Mouse (Mus musculus) common myeloid progenitor, adult 5-6 weeks (primary cell): Measurements from ENCODE around the gene Phtf1. TPM values are rescaled to one million over a fixed set of nuclear protein-coding genes. Genes with fewer than 3 reads are reported as not detected.

Source experiments
- ATAC-seq: replicated peaks from 2 replicates; pipeline ENCODE4 v1.8.0; 2016; ENCODE audit warnings: low read depth, mild to moderate bottlenecking, moderate TSS enrichment, inconsistent platforms; ENCODE audit not compliant: poor library complexity, severe bottlenecking
- total RNA-seq: library from RNA; stranded (forward); fragments of 200-1000, 187-1606 nt; gene quantifications from 2 replicates; pipeline ENCODE4 v1.2.3, GENCODE M21; 2017

The Phtf1 gene
- total RNA-seq, 1 experiment from 2014 or later, result 33.9 TPM

GRCm38 (mm10) chr3:104017931-104018330 lies 50.0 kb downstream of the Phtf1 start:
- ATAC-seq, result no peak

DNA sequence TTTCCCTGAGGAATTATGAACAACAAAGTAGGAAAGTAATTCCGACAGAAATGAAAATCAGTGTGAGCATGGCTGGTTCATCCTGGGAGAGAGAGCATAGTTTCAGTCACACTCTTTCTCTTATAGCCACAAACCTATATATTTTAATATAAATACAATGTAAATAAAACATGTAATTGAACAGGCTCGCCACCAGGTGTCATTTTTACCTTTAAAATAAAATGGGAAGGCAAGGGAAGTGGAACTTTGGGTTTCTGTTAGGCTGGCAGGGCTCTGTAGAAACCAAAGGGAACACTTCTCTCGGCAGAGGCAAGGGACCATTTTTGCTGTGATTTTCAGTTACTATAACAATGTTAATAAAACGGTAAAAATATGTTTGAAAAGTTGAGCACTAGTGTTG lies 51.5 kb downstream of the Phtf1 start:
- ATAC-seq, result peak; percentile 58; the same call in 1 of the 2 replicates

- no peak for ATAC-seq
Measured at GRCm38 (mm10) chr3:104020101-104020500, 52.2 kb downstream of the Phtf1 start.

GRCm38 (mm10) chr3:104026938-104027337 lies 59.0 kb downstream of the Phtf1 start:
- ATAC-seq, result no peak

- no peak for ATAC-seq
Measured at GRCm38 (mm10) chr3:104032086-104032485, 64.2 kb downstream of the Phtf1 start.

DNA sequence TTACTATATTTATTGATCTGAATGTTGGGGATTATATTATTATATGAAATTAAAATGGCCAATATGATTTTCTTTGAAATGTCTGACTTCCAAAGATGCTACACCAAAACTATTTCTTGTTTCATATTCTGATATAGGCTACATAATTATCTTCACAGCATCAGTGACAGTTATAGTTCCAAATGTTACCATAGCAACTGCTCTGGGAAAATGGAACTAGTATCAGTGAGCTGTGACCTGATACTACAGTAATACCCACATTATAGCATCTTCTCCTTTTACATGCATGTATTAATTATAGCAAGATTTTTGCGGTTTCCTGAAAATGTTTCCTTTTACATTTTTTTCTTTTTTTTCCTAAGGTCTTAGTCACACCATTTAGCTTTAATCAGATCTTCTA lies 64.8 kb downstream of the Phtf1 start:
- ATAC-seq, result no peak

GRCm38 (mm10) chr3:104059001-104059622 lies 91.2 kb downstream of the Phtf1 start:
- ATAC-seq, result no peak

- peak; percentile 45; the same call in 1 of the 2 replicates for ATAC-seq
Measured at GRCm38 (mm10) chr3:104069395-104069794, 101.5 kb downstream of the Phtf1 start.

Other genes with a start within 250 kb of the Phtf1 start
- gene Olfml3, start 230.1 kb upstream of the Phtf1 start, total RNA-seq, result 0.15 and 0.73 TPM in 2 replicates
- gene Gm10964, start 228.7 kb upstream of the Phtf1 start, total RNA-seq, result not detected in 2 replicates
- 75.4 and 87.3 TPM in 2 replicates for gene Hipk1, start 176.5 kb upstream of the Phtf1 start, total RNA-seq
- gene Dclre1b, start 158.7 kb upstream of the Phtf1 start, total RNA-seq, result 14.7 and 17.2 TPM in 2 replicates
- gene Ap4b1, start 158.6 kb upstream of the Phtf1 start, total RNA-seq, result 15.3 and 17.7 TPM in 2 replicates
- gene Gm43064, start 158.5 kb upstream of the Phtf1 start, total RNA-seq, result not detected in 2 replicates
- gene Bcl2l15, start 135.5 kb upstream of the Phtf1 start, total RNA-seq, result 0.39 and 4.5 TPM in 2 replicates
- gene Ptpn22, start 108.3 kb upstream of the Phtf1 start, total RNA-seq, result 27.9 and 35.2 TPM in 2 replicates
- 45.7 and 47.0 TPM in 2 replicates for gene Rsbn1, start 54.0 kb upstream of the Phtf1 start, total RNA-seq